Mouse (Mus musculus) adrenal gland, postnatal 10 days (tissue): ENCODE data around the gene Ctf2. TPM values are rescaled to one million over a fixed set of nuclear protein-coding genes. Genes with fewer than 3 reads are reported as not detected.

Experiments
- DNase-seq: peaks from one replicate; pipeline ENCODE4 v3.0.0; 2021; ENCODE audit warnings: mixed read lengths
- total RNA-seq, 2 experiments: library from RNA; stranded (reverse); gene quantifications; 2 replicates each; pipeline ENCODE4 v1.2.3; 2021

Ctf2 gene
- total RNA-seq, 2 experiments from 2014 or later = not detected

- no peak for DNase-seq
These were observed 28.5 kb upstream of the Ctf2 start for GRCm38 (mm10) chr7:127760478-127760877.

- DNase-seq = no peak
These were observed 27.8 kb upstream of the Ctf2 start for GRCm38 (mm10) chr7:127759716-127760115.

GRCm38 (mm10) chr7:127753741-127754140 lies 21.8 kb upstream of the Ctf2 start:
- DNase-seq = no peak

GRCm38 (mm10) chr7:127753158-127753557 lies 21.2 kb upstream of the Ctf2 start:
- DNase-seq = no peak

- no peak for DNase-seq
These were observed 20.1 kb upstream of the Ctf2 start for GRCm38 (mm10) chr7:127752069-127752468.

GRCm38 (mm10) chr7:127751619-127752018 lies 19.7 kb upstream of the Ctf2 start:
- DNase-seq = no peak

- DNase-seq = no peak
These were observed 18.5 kb upstream of the Ctf2 start for GRCm38 (mm10) chr7:127750131-127751127.

GRCm38 (mm10) chr7:127748235-127748560 lies 16.2 kb upstream of the Ctf2 start:
- DNase-seq = no peak

GRCm38 (mm10) chr7:127747559-127748234 lies 15.7 kb upstream of the Ctf2 start:
- DNase-seq = no peak

- peak; percentile 53 for DNase-seq
These were observed 14.8 kb upstream of the Ctf2 start for GRCm38 (mm10) chr7:127746494-127747491.

GRCm38 (mm10) chr7:127745652-127746493 lies 13.9 kb upstream of the Ctf2 start:
- peak; percentile 94 for DNase-seq

GRCm38 (mm10) chr7:127745251-127745651 lies 13.3 kb upstream of the Ctf2 start:
- peak; percentile 91 for DNase-seq

- peak; percentile 86 for DNase-seq
These were observed 12.5 kb upstream of the Ctf2 start, which contains the start of gene Fbxl19 for GRCm38 (mm10) chr7:127744366-127745045. TSS of gene Fbxl19 (plus strand) at chr7:127744543.

GRCm38 (mm10) chr7:127730170-127730569 lies 1.8 kb downstream of the Ctf2 start:
- DNase-seq = no peak

GRCm38 (mm10) chr7:127727898-127728297 lies 4.1 kb downstream of the Ctf2 start:
- no peak for DNase-seq

GRCm38 (mm10) chr7:127725924-127726323 lies 6.0 kb downstream of the Ctf2 start:
- no peak for DNase-seq

- no peak for DNase-seq
These were observed 6.5 kb downstream of the Ctf2 start for GRCm38 (mm10) chr7:127725490-127725889.

- peak; percentile 26 for DNase-seq
These were observed 12.7 kb downstream of the Ctf2 start for GRCm38 (mm10) chr7:127719258-127719657.

- no peak for DNase-seq
These were observed 13.6 kb downstream of the Ctf2 start for GRCm38 (mm10) chr7:127718339-127718738.

GRCm38 (mm10) chr7:127716992-127717391 lies 15.0 kb downstream of the Ctf2 start:
- DNase-seq = peak; percentile 86
